In genomic region chr14:29940877-29941276, GRCm38 (mm10) we compare ENCODE assay signal across 7 mouse cellular contexts. TPM values are rescaled to one million over a fixed set of nuclear protein-coding genes. Genes with fewer than 3 reads are reported as not detected.
A peak's percentile ranks its signal among the peaks of the same experiment; 100 is the strongest.
DNase-seq lines count a peak whose midpoint lies in the region; ATAC-seq and TF ChIP-seq lines count a peak whose summit lies in the region.

No protein-coding gene starts in this region.

- no peak for TF ChIP-seq POLR2A in limb, embryonic 14.5 days (IDR thresholded peaks at IDR 0.05; ENCODE audit: borderline replicate concordance, extremely low read depth, insufficient read depth, insufficient read length)

- H3K9me3 ChIP-seq in hindbrain, embryonic 14.5 days (ENCODE audit: control insufficient read depth, low read length), result no peaks in the 10 kb centered on the region
- H3K9me3 ChIP-seq in limb, embryonic 14.5 days (ENCODE audit: control insufficient read depth, low read length), result no peaks in the 10 kb centered on the region
- no peaks in the 10 kb centered on the region for H3K9me3 ChIP-seq in neural tube, embryonic 11.5 days (ENCODE audit: control insufficient read depth, low read length)

- 23% methylated on average over 2 of the region's 2 CpGs for WGBS in hindbrain, embryonic 14.5 days
- WGBS in limb, embryonic 14.5 days, result 8% methylated on average over 2 of the region's 2 CpGs
- WGBS in neural tube, embryonic 11.5 days, result 33% methylated on average over 2 of the region's 2 CpGs

- peak; percentile 27 for DNase-seq in ovary, postnatal 14 days (ENCODE audit: low spot score)
- DNase-seq in ovary, postnatal 10 days (ENCODE audit: low spot score), result no peak
- DNase-seq in adipocyte (ENCODE audit: low spot score), result peak; percentile 25
- DNase-seq in hindbrain, embryonic 14.5 days (ENCODE audit: low spot score), result peak; percentile 87
- DNase-seq in limb, embryonic 14.5 days (ENCODE audit: low spot score), result peak; percentile 18
- peak; percentile 56 for DNase-seq in neural tube, embryonic 11.5 days (ENCODE audit: low spot score)

- peak; percentile 85 for ATAC-seq in common myeloid progenitor, adult 5-6 weeks (replicated peaks; ENCODE audit: low read depth, poor library complexity, severe bottlenecking)
- no peak for ATAC-seq in hindbrain, embryonic 14.5 days (ENCODE audit: low FRiP score)
- no peak for ATAC-seq in limb, embryonic 14.5 days (ENCODE audit: low FRiP score, low read depth)
- no peak for ATAC-seq in neural tube, embryonic 11.5 days (ENCODE audit: insufficient read depth, low FRiP score, low TSS enrichment)

- no peaks in the 10 kb centered on the region for H3K4me1 ChIP-seq in hindbrain, embryonic 14.5 days (replicated peaks; ENCODE audit: control insufficient read depth, insufficient read depth, low read length)
- H3K4me1 ChIP-seq in limb, embryonic 14.5 days (ENCODE audit: control insufficient read depth, insufficient read depth, low read length), result peaks cover 3% of the 10 kb centered on the region; the same call in 1 of the 2 replicates
- H3K4me1 ChIP-seq in neural tube, embryonic 11.5 days (ENCODE audit: control insufficient read depth, insufficient read depth, low read length), result no peaks in the 10 kb centered on the region

- H3K36me3 ChIP-seq in hindbrain, embryonic 14.5 days (replicated peaks; ENCODE audit: control insufficient read depth, insufficient read depth), result no peaks in the 10 kb centered on the region
- no peaks in the 10 kb centered on the region for H3K36me3 ChIP-seq in limb, embryonic 14.5 days (ENCODE audit: control insufficient read depth, insufficient read depth, low read length)
- no peaks in the 10 kb centered on the region for H3K36me3 ChIP-seq in neural tube, embryonic 11.5 days (ENCODE audit: control insufficient read depth, insufficient read depth, low read length)

- no peak overlapping the region for H3K27ac ChIP-seq in hindbrain, embryonic 14.5 days
- no peak overlapping the region for H3K27ac ChIP-seq in limb, embryonic 14.5 days (replicated peaks; ENCODE audit: low read depth, low read length)
- no peak overlapping the region for H3K27ac ChIP-seq in neural tube, embryonic 11.5 days (ENCODE audit: low read depth, low read length)

- H3K4me2 ChIP-seq in hindbrain, embryonic 14.5 days (replicated peaks), result no peak overlapping the region
- no peak overlapping the region for H3K4me2 ChIP-seq in limb, embryonic 14.5 days (replicated peaks; ENCODE audit: low read depth, low read length, severe bottlenecking)
- H3K4me2 ChIP-seq in neural tube, embryonic 11.5 days (ENCODE audit: low read depth), result no peak overlapping the region

- no peak overlapping the region for H3K9ac ChIP-seq in hindbrain, embryonic 14.5 days
- H3K9ac ChIP-seq in limb, embryonic 14.5 days (ENCODE audit: low read depth, low read length, severe bottlenecking), result no peak overlapping the region
- H3K9ac ChIP-seq in neural tube, embryonic 11.5 days (ENCODE audit: low read length), result no peak overlapping the region

- H3K4me3 ChIP-seq in hindbrain, embryonic 14.5 days (replicated peaks; ENCODE audit: low read length), result no peak overlapping the region
- H3K4me3 ChIP-seq in limb, embryonic 14.5 days (replicated peaks; ENCODE audit: low read length), result no peak overlapping the region
- H3K4me3 ChIP-seq in neural tube, embryonic 11.5 days (ENCODE audit: low read depth, low read length), result no peak overlapping the region

- no peaks in the 10 kb centered on the region for H3K27me3 ChIP-seq in hindbrain, embryonic 14.5 days (ENCODE audit: control insufficient read depth, insufficient read depth, low read length)
- no peaks in the 10 kb centered on the region for H3K27me3 ChIP-seq in limb, embryonic 14.5 days (ENCODE audit: control insufficient read depth, insufficient read depth, low read length)
- no peaks in the 10 kb centered on the region for H3K27me3 ChIP-seq in neural tube, embryonic 11.5 days (ENCODE audit: control insufficient read depth, insufficient read depth, low read length)

RNA-seq across cellular contexts. Expression of gene Selenok, which starts 27.2 kb away (rescaled TPM):
- total RNA-seq in common myeloid progenitor, adult 5-6 weeks (2017), result 155 and 175 TPM in 2 replicates
- polyA plus RNA-seq in hindbrain, embryonic 14.5 days (2014; fragmentation: Nextera tagmentation; extraction: Ambion mirVana), result 320 and 331 TPM in 2 replicates
- polyA plus RNA-seq in limb, embryonic 14.5 days (2012; rRNA removed), result 96.3 and 137 TPM in 2 replicates
- 238 and 265 TPM in 2 replicates for polyA plus RNA-seq in limb, embryonic 14.5 days (2014; fragmentation: Nextera tagmentation; extraction: Ambion mirVana)
- polyA plus RNA-seq in neural tube, embryonic 11.5 days (2014; fragmentation: Nextera tagmentation; extraction: Ambion mirVana), result 290 and 295 TPM in 2 replicates

RNA-seq across cellular contexts. Expression of gene Actr8, which starts 37.3 kb away (rescaled TPM):
- 25.1 and 41.0 TPM in 2 replicates for total RNA-seq in common myeloid progenitor, adult 5-6 weeks (2017)
- polyA plus RNA-seq in hindbrain, embryonic 14.5 days (2014; fragmentation: Nextera tagmentation; extraction: Ambion mirVana), result 60.0 and 61.6 TPM in 2 replicates
- 41.5 and 60.6 TPM in 2 replicates for polyA plus RNA-seq in limb, embryonic 14.5 days (2012; rRNA removed)
- polyA plus RNA-seq in limb, embryonic 14.5 days (2014; fragmentation: Nextera tagmentation; extraction: Ambion mirVana), result 47.7 and 52.1 TPM in 2 replicates
- polyA plus RNA-seq in neural tube, embryonic 11.5 days (2014; fragmentation: Nextera tagmentation; extraction: Ambion mirVana), result 81.3 and 82.8 TPM in 2 replicates
